Mouse (Mus musculus): ENCODE results near the gene Htra1. TPM values are rescaled to one million over a fixed set of nuclear protein-coding genes. Genes with fewer than 3 reads are reported as not detected.

The Htra1 gene
- polyA plus RNA-seq, 1 experiment from 2014 or later, result 8.3 TPM

- H3K36me3 ChIP-seq (ENCODE audit: control insufficient read depth, insufficient read depth, low read length), result no peaks in the 10 kb centered on the region
- WGBS, result 82% methylated on average over 3 of the region's 3 CpGs
- H3K4me2 ChIP-seq (ENCODE audit: low read depth, severe bottlenecking), result no peak overlapping the region
- no peak for ATAC-seq (ENCODE audit: insufficient number of reproducible peaks, low FRiP score, low TSS enrichment, low read depth)
- H3K27ac ChIP-seq (replicated peaks; ENCODE audit: low read depth, low read length), result no peak overlapping the region
- no peaks in the 10 kb centered on the region for H3K9me3 ChIP-seq (ENCODE audit: control insufficient read depth, low read length)
- no peak overlapping the region for H3K4me3 ChIP-seq (ENCODE audit: low read depth, low read length)
- H3K4me1 ChIP-seq (ENCODE audit: control insufficient read depth, insufficient read depth, low read length), result 0 out of 2 replicates have a peak, but pooled peaks cover 3% of the 10 kb centered on the region
- H3K27me3 ChIP-seq (ENCODE audit: control insufficient read depth, insufficient read depth, low read length), result no peaks in the 10 kb centered on the region
- no peak overlapping the region for H3K9ac ChIP-seq (ENCODE audit: low read length)
- DNase-seq (ENCODE audit: low spot score), result no peak
Observed at GRCm38 (mm10) chr7:130985716-130986115, 49.8 kb downstream of the Htra1 start.

- H3K27ac ChIP-seq (replicated peaks; ENCODE audit: low read depth, low read length), result no peak overlapping the region
- H3K4me2 ChIP-seq (ENCODE audit: low read depth, severe bottlenecking), result no peak overlapping the region
- no peak overlapping the region for H3K9ac ChIP-seq (ENCODE audit: low read length)
- DNase-seq (ENCODE audit: low spot score), result no peak
- no peaks in the 10 kb centered on the region for H3K36me3 ChIP-seq (ENCODE audit: control insufficient read depth, insufficient read depth, low read length)
- H3K27me3 ChIP-seq (ENCODE audit: control insufficient read depth, insufficient read depth, low read length), result no peaks in the 10 kb centered on the region
- 68% methylated on average over 5 of the region's 5 CpGs for WGBS
- H3K9me3 ChIP-seq (ENCODE audit: control insufficient read depth, low read length), result no peaks in the 10 kb centered on the region
- no peaks in the 10 kb centered on the region for H3K4me1 ChIP-seq (ENCODE audit: control insufficient read depth, insufficient read depth, low read length)
- no peak for ATAC-seq (ENCODE audit: insufficient number of reproducible peaks, low FRiP score, low TSS enrichment, low read depth)
- H3K4me3 ChIP-seq (ENCODE audit: low read depth, low read length), result no peak overlapping the region
Observed at GRCm38 (mm10) chr7:130988146-130988545, 52.2 kb downstream of the Htra1 start.

GRCm38 (mm10) chr7:130989371-130989770 is 53.5 kb downstream of the Htra1 start:
- no peak for DNase-seq (ENCODE audit: low spot score)
- no peaks in the 10 kb centered on the region for H3K4me1 ChIP-seq (ENCODE audit: control insufficient read depth, insufficient read depth, low read length)
- 65% methylated on average over 3 of the region's 3 CpGs for WGBS
- no peak overlapping the region for H3K4me3 ChIP-seq (ENCODE audit: low read depth, low read length)
- no peaks in the 10 kb centered on the region for H3K36me3 ChIP-seq (ENCODE audit: control insufficient read depth, insufficient read depth, low read length)
- H3K27ac ChIP-seq (replicated peaks; ENCODE audit: low read depth, low read length), result no peak overlapping the region
- no peak for ATAC-seq (ENCODE audit: insufficient number of reproducible peaks, low FRiP score, low TSS enrichment, low read depth)
- no peak overlapping the region for H3K4me2 ChIP-seq (ENCODE audit: low read depth, severe bottlenecking)
- H3K9ac ChIP-seq (ENCODE audit: low read length), result no peak overlapping the region
- H3K27me3 ChIP-seq (ENCODE audit: control insufficient read depth, insufficient read depth, low read length), result no peaks in the 10 kb centered on the region
- H3K9me3 ChIP-seq (ENCODE audit: control insufficient read depth, low read length), result no peaks in the 10 kb centered on the region

- Histone ChIP-seq H3K27ac (replicated peaks; ENCODE audit: low read depth, low read length) (no peak overlapping the region), H3K4me1 (ENCODE audit: control insufficient read depth, insufficient read depth, low read length) (no peaks in the 10 kb centered on the region), H3K9me3 (ENCODE audit: control insufficient read depth, low read length) (no peaks in the 10 kb centered on the region), H3K36me3 (ENCODE audit: control insufficient read depth, insufficient read depth, low read length) (no peaks in the 10 kb centered on the region), H3K4me3 (ENCODE audit: low read depth, low read length) (no peak overlapping the region), H3K9ac (ENCODE audit: low read length) (no peak overlapping the region), H3K4me2 (ENCODE audit: low read depth, severe bottlenecking) (no peak overlapping the region), H3K27me3 (ENCODE audit: control insufficient read depth, insufficient read depth, low read length) (no peaks in the 10 kb centered on the region)
- DNase-seq (ENCODE audit: low spot score), result no peak
- 81% methylated on average over 13 of the region's 13 CpGs for WGBS
- no peak for ATAC-seq (ENCODE audit: insufficient number of reproducible peaks, low FRiP score, low TSS enrichment, low read depth)
Observed at GRCm38 (mm10) chr7:130991174-130991789, 55.4 kb downstream of the Htra1 start.

GRCm38 (mm10) chr7:130993907-130994306 is 58.0 kb downstream of the Htra1 start:
- Histone ChIP-seq H3K4me2 (ENCODE audit: low read depth, severe bottlenecking) (no peak overlapping the region), H3K4me1 (ENCODE audit: control insufficient read depth, insufficient read depth, low read length) (no peaks in the 10 kb centered on the region), H3K9ac (ENCODE audit: low read length) (no peak overlapping the region), H3K27ac (replicated peaks; ENCODE audit: low read depth, low read length) (no peak overlapping the region), H3K36me3 (ENCODE audit: control insufficient read depth, insufficient read depth, low read length) (no peaks in the 10 kb centered on the region), H3K9me3 (ENCODE audit: control insufficient read depth, low read length) (no peaks in the 10 kb centered on the region), H3K27me3 (ENCODE audit: control insufficient read depth, insufficient read depth, low read length) (no peaks in the 10 kb centered on the region), H3K4me3 (ENCODE audit: low read depth, low read length) (no peak overlapping the region)
- no peak for ATAC-seq (ENCODE audit: insufficient number of reproducible peaks, low FRiP score, low TSS enrichment, low read depth)
- no peak for DNase-seq (ENCODE audit: low spot score)
- WGBS, result 48% methylated on average over 8 of the region's 8 CpGs

- Histone ChIP-seq H3K27ac (replicated peaks; ENCODE audit: low read depth, low read length) (no peak overlapping the region), H3K9me3 (ENCODE audit: control insufficient read depth, low read length) (no peaks in the 10 kb centered on the region), H3K4me1 (ENCODE audit: control insufficient read depth, insufficient read depth, low read length) (no peaks in the 10 kb centered on the region), H3K4me2 (ENCODE audit: low read depth, severe bottlenecking) (no peak overlapping the region), H3K4me3 (ENCODE audit: low read depth, low read length) (no peak overlapping the region), H3K27me3 (ENCODE audit: control insufficient read depth, insufficient read depth, low read length) (no peaks in the 10 kb centered on the region), H3K9ac (ENCODE audit: low read length) (no peak overlapping the region), H3K36me3 (ENCODE audit: control insufficient read depth, insufficient read depth, low read length) (no peaks in the 10 kb centered on the region)
- WGBS, result 90% methylated on average over 12 of the region's 12 CpGs
- no peak for DNase-seq (ENCODE audit: low spot score)
- ATAC-seq (ENCODE audit: insufficient number of reproducible peaks, low FRiP score, low TSS enrichment, low read depth), result no peak
Observed at GRCm38 (mm10) chr7:131001976-131002726, 66.2 kb downstream of the Htra1 start.

- no peak for DNase-seq (ENCODE audit: low spot score)
Observed at GRCm38 (mm10) chr7:131004071-131004470, 68.2 kb downstream of the Htra1 start.

GRCm38 (mm10) chr7:131007221-131007620 is 71.3 kb downstream of the Htra1 start:
- no peaks in the 10 kb centered on the region for H3K36me3 ChIP-seq (ENCODE audit: control insufficient read depth, insufficient read depth, low read length)
- no peak overlapping the region for H3K9ac ChIP-seq (ENCODE audit: low read length)
- ATAC-seq (ENCODE audit: insufficient number of reproducible peaks, low FRiP score, low TSS enrichment, low read depth) (no peak), DNase-seq (ENCODE audit: low spot score) (no peak)
- H3K4me1 ChIP-seq (ENCODE audit: control insufficient read depth, insufficient read depth, low read length), result no peaks in the 10 kb centered on the region
- H3K9me3 ChIP-seq (ENCODE audit: control insufficient read depth, low read length), result no peaks in the 10 kb centered on the region
- no peaks in the 10 kb centered on the region for H3K27me3 ChIP-seq (ENCODE audit: control insufficient read depth, insufficient read depth, low read length)
- WGBS, result 97% methylated on average over 2 of the region's 2 CpGs
- no peak overlapping the region for H3K4me2 ChIP-seq (ENCODE audit: low read depth, severe bottlenecking)
- no peak overlapping the region for H3K4me3 ChIP-seq (ENCODE audit: low read depth, low read length)
- H3K27ac ChIP-seq (replicated peaks; ENCODE audit: low read depth, low read length), result no peak overlapping the region

More at GRCm38 (mm10) chr7:131004071-131004470, 68.2 kb downstream of the Htra1 start:
- H3K9me3 ChIP-seq (ENCODE audit: control insufficient read depth, low read length), result no peaks in the 10 kb centered on the region
- no peak overlapping the region for H3K27ac ChIP-seq (replicated peaks; ENCODE audit: low read depth, low read length)
- H3K4me1 ChIP-seq (ENCODE audit: control insufficient read depth, insufficient read depth, low read length), result no peaks in the 10 kb centered on the region
- no peak overlapping the region for H3K4me3 ChIP-seq (ENCODE audit: low read depth, low read length)
- ATAC-seq (ENCODE audit: insufficient number of reproducible peaks, low FRiP score, low TSS enrichment, low read depth), result no peak
- 90% methylated on average over 5 of the region's 5 CpGs for WGBS
- H3K36me3 ChIP-seq (ENCODE audit: control insufficient read depth, insufficient read depth, low read length), result no peaks in the 10 kb centered on the region
- no peaks in the 10 kb centered on the region for H3K27me3 ChIP-seq (ENCODE audit: control insufficient read depth, insufficient read depth, low read length)
- H3K4me2 ChIP-seq (ENCODE audit: low read depth, severe bottlenecking), result no peak overlapping the region
- H3K9ac ChIP-seq (ENCODE audit: low read length), result no peak overlapping the region

Data from limb, embryonic 11.5 days (tissue).